Mouse (Mus musculus) layer of hippocampus, adult 2 months (tissue): ENCODE measurements around the gene Insyn1. TPM values are rescaled to one million over a fixed set of nuclear protein-coding genes. Genes with fewer than 3 reads are reported as not detected.

Experiments
- DNase-seq, 2 experiments: peaks; one replicate each; pipeline ENCODE4 v3.0.0; 2022; ENCODE audit warnings: low spot score in 2 of 2
- H3K27ac ChIP-seq: fragments of 200-600 bp; 2 replicates; pipeline ENCODE4 v1.8.1; 2022
- H3K4me3 ChIP-seq: fragments of 200-600 bp; 2 replicates; pipeline ENCODE4 v1.8.1; 2022; ENCODE audit warnings: mild to moderate bottlenecking
- CTCF ChIP-seq: fragments of 200-600 bp; conservative IDR thresholded peaks from 2 replicates; pipeline ENCODE4 v1.8.1; 2022; ENCODE audit warnings: antibody characterized with exemption, mild to moderate bottlenecking, moderate library complexity
- total RNA-seq, 2 experiments: library from RNA; stranded (reverse); gene quantifications; 2 replicates each; pipeline ENCODE4 v1.2.3; 2021

The Insyn1 gene
- total RNA-seq, 2 experiments from 2014 or later: 236 to 254 TPM

DNA sequence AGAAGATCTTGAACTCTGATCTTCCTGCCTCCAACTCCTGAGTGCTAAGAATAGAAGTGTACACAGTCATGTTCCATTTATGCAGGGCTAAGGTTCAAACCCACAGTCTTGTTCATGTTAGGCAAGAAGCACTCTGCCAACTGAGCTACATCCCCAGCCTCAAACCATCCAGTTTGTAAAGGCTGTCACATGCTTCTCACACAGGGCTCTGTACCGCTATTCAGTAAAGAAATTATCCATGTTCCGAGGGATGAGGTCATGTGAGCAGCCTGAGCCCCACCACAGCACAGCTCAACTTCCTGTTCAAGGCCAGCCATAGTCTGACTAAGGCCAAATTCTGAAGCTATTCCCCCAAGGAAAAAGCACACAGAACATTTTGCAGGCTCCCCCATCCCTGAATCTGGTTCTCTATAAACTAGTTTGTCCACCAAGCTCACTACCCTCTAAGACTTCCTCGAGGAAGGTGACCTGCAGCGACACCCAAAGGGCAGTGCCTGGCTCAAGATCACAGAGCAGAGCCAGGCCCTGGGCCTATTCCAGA, 33.5 kb downstream of the Insyn1 start:
- Histone ChIP-seq H3K4me3 (no peak overlapping the region), H3K27ac (no peak overlapping the region)
- TF ChIP-seq CTCF: peak; percentile 23
- DNase-seq: no peak

DNA sequence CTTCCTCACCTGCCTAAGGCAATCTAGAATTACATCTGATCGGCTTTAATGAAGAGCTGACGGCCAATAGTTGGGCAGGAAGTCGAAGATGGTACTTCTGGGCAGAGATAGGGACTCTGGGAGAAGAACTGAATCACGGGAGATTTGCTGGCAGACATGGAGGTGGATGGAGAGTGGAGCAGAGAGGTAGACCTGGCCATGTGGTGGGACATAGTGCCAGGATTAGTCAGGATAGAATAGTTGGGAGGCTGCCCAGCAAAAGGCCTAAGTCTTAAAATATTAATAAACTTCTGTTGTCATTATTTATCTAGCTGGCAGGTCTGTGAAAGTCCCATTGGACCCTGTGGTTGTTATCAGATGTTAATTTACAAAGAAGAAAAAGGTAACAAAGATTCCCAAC, 36.7 kb downstream of the Insyn1 start:
- no peak overlapping the region for H3K4me3 ChIP-seq
- TF ChIP-seq CTCF: no peak
- no peak overlapping the region for H3K27ac ChIP-seq
- no peak for DNase-seq

DNA sequence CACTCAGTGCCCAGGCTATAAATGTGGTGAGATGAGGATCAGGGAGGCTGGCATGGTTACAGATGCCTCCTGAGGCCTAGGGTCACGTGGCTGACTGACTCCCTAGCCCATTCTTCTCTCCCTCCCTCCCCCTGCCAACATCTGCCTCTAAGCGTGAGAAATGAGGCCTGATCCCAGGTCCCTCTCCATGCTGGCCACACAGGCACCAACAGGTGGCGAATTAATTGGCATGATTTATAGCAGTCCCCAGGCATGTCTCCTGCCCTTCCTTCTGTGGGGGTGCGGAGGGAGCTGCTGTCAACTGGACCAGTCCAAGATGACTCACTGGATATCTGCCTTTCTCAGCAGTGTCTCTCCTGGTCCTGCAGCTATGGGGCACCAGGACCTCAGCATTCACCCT, 39.4 kb downstream of the Insyn1 start:
- Histone ChIP-seq H3K4me3 (no peak overlapping the region), H3K27ac (no peak overlapping the region)
- no peak for TF ChIP-seq CTCF
- DNase-seq: no peak

DNA sequence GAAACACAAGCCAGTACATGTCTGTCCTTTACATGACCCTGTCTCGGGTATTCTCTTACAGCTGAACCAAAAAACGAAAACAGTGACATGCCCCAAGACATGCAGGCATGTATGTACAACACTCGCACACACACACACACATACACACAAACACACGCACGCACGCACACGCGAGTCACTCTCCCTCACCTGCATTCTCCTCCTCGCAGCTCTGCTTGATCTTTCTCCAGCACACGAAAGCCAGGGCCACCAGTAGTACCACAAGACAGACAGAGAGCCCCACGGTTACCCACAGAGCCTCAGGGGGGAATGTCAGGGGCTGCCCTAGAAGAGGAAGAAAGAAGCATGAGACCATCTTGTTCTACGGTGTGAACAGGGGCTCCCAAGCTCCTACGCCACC, 42.0 kb downstream of the Insyn1 start:
- no peak overlapping the region for H3K27ac ChIP-seq
- no peak for TF ChIP-seq CTCF
- no peak overlapping the region for H3K4me3 ChIP-seq
- no peak for DNase-seq

DNA sequence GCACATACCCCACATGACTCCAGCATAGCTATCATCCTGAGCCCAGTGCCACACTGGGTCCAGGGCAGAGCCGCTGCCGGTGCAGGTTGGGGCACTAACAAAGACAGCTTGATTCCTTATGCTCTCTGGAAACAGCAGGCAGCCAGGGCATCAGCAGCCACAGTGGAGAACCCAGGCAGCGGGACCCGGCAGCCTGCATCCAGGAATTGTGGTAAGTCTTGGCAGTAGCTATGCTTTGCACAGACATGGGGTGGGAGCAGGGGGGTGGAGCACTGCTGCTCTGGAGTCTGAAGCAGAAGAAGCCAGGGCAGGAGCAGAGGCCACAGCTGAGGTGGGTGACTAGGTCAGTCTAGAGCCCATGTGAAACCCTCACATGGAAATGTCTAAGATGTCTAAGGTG, 43.8 kb downstream of the Insyn1 start:
- DNase-seq: no peak
- Histone ChIP-seq H3K27ac (no peak overlapping the region), H3K4me3 (no peak overlapping the region)
- TF ChIP-seq CTCF: no peak

DNA sequence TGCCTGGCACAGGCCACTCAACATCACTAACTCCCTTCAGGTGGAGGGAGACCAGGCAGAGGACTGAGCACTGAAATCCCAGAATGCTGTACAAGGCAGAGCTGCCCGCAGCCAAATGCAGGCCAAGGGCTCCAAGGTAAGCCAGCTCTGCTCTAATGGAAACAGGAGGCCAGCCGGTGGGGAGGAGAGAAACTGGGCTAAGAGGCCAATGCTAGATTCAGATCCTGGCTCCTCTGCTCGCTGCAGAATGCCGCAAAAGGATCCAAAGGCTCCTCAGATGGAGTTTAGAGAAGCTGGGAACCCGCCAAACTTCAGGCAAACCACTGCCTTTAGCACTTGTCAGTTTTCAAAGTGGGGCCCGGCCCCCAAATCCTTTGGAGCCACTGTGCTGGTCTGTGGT, 44.9 kb downstream of the Insyn1 start:
- TF ChIP-seq CTCF: no peak
- Histone ChIP-seq H3K4me3 (no peak overlapping the region), H3K27ac (no peak overlapping the region)
- DNase-seq: no peak

DNA sequence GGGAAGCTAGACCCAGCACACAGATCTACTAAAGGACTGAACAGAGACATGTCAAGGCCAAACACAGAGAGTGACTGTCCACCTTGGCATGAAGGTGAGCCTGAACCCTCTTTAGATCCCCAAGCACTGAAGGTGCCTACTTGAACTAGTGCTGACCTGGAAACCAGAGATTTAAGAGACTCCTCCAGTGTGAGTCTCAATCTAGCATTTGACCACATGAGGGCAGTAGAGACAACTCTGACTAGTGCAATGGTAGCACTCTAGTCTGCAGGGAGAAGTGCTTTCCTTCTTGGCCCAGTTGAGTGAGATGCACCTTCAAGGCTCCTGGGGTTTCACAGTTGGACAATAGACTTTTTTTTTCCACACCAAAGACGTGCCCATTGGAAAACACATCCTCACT, 46.4 kb downstream of the Insyn1 start:
- DNase-seq: peak; percentile 58 to 72
- H3K27ac ChIP-seq: no peak overlapping the region
- H3K4me3 ChIP-seq: no peak overlapping the region
- peak; percentile 89 for TF ChIP-seq CTCF

DNA sequence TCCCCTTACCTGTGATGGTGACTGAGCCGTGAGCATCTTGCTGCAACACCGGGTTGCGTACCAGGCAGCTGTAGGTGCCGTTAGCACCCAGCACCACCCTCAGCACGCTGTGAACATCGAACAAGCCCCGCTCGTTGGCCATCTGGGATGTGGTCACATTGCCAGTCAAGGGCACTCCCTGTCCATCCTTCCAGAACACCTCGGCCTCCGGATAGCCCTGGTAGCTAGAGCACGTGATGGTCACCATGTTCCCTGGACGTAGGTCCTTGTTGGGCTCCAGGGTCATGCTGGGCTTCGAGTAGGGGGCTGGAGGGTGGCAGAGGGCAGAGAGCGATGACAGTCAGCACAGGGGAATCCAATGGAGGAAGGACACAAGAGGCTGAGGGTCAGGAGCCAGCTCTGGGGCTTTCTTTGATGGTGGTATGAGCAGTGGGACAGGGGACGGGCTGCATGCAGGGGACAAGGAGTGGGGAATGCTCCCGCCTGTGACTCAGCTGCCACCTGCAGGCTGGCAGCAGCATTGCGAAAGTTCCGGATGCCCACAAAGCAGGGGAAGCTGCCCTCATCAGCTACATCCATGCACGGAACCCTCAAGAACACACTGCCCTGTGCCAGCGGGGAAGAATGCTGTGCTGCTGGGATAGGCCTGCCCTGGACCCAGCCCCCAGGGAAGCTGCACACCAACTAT, 47.2 kb downstream of the Insyn1 start:
- peak; percentile 78 for TF ChIP-seq CTCF
- DNase-seq: peak; percentile 41 to 55
- no peak overlapping the region for H3K27ac ChIP-seq

DNA sequence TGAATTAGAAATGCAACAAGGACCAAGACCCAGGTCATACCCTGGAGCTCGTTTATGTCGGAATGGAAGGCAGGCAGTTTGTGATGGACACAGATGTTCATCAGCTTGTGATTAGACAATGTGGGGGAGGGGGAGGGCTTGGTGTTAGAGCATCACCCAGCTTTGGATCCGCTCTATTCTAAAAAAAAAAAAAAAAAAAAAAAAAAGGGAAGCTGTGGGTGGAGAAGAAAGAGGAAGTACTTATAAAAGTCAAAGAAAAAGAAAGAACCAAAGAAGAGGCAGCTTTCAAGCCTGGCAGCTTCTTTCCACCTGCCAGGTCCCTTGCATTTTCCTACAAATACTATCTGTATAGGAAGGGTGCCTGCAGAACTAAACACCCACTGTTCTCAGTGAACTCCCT, 49.4 kb downstream of the Insyn1 start:
- H3K27ac ChIP-seq: no peak overlapping the region
- H3K4me3 ChIP-seq: no peak overlapping the region
- no peak for TF ChIP-seq CTCF
- DNase-seq: no peak

More for the DNA sequence above, 47.2 kb downstream of the Insyn1 start:
- H3K4me3 ChIP-seq: no peak overlapping the region

DNA sequence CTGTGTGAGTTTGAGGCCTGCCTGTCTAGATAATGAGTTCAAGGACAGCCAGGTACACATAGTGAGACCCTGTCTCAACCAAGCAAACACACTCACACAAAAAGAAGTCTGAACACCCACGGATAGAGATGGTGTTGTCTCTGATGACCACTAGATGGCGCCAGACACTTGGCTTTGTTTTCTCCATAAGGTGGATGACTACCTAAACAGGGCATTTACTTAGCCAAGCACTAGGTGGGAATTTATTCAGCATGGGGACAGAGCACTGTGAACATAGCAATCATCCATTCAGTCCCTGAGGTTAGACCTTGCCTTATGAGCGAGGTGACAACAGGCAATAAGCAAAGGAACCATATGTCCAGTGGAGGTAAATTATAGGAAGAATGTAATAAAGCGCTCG, 51.5 kb downstream of the Insyn1 start:
- H3K4me3 ChIP-seq: no peak overlapping the region
- peak; percentile 41 to 47 for DNase-seq

DNA sequence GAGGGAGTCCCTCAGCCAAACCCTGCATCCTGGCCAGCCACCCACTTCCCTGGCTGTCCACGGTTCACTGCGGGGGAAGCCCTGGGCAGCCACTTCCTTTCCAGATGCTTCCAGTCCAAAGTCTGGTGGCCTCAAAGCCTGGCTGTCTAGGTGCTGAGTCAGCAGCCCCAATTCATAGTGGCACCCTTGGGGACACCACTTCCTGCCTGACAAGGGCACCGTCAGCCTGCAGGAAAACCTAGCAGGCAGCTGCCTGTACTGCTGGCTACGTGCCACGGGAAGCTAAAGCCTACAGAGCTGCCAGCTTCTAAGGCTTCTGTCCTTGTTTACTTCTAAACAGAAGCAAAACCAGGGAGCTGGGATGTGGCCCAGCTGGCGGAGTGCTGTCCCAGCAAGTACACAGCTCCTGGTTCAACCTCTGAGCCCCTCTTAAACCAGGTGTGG, 53.5 kb downstream of the Insyn1 start:
- TF ChIP-seq CTCF: no peak
- no peak overlapping the region for H3K4me3 ChIP-seq
- DNase-seq: peak; percentile 62 to 66
- H3K27ac ChIP-seq: peak overlapping the region; percentile 55; the same call in 1 of the 2 replicates

More for the DNA sequence above, 51.5 kb downstream of the Insyn1 start:
- TF ChIP-seq CTCF: peak; percentile 98
- H3K27ac ChIP-seq: no peak overlapping the region

DNA sequence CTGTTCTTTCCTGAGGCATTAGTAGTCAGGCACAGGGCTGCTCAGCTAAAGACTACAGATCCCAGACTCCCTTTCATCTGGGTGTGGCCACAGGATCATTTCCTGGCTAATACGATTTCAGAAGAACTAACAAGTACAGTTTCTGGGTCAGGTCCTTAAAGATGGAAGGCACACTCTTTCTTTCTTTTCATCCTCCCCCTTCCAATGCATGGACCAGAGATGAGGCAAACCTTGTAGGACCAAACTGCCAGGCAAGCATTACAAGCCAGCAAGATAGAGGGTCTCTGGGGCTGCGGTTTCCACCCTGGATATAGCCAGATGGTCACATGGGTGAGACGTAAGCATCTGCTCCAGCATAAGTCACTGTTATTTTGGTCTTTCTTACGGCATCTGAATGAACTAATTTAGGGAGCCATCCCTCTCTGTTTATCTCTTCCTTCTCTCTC, 56.5 kb downstream of the Insyn1 start:
- H3K27ac ChIP-seq: peak overlapping the region; percentile 88
- H3K4me3 ChIP-seq: peak overlapping the region; percentile 53
- peak in 1 of 2 experiments; percentile 44 for DNase-seq
- no peak for TF ChIP-seq CTCF

DNA sequence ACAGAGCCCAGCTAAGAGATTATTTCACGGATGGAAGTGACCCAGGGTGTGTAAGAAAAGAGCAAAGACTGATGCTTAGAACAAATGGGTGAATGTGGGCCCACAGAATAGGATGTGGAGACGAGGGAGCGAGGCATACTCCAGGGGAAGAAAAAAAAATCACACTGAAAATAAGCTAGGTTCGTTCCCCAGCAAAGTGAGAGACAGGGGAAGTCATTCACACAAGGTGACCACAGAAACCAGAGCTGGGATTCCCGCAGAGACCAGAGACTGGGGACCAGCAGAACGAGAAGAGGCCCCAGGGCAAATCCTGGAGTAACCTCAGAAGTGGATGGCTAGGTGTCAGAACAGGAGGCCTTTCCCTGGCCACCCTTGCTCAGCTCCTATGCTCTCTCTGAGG, 57.0 kb downstream of the Insyn1 start:
- TF ChIP-seq CTCF: no peak
- no peak for DNase-seq
- Histone ChIP-seq H3K27ac (peak overlapping the region; percentile 88), H3K4me3 (peak overlapping the region; percentile 53)

DNA sequence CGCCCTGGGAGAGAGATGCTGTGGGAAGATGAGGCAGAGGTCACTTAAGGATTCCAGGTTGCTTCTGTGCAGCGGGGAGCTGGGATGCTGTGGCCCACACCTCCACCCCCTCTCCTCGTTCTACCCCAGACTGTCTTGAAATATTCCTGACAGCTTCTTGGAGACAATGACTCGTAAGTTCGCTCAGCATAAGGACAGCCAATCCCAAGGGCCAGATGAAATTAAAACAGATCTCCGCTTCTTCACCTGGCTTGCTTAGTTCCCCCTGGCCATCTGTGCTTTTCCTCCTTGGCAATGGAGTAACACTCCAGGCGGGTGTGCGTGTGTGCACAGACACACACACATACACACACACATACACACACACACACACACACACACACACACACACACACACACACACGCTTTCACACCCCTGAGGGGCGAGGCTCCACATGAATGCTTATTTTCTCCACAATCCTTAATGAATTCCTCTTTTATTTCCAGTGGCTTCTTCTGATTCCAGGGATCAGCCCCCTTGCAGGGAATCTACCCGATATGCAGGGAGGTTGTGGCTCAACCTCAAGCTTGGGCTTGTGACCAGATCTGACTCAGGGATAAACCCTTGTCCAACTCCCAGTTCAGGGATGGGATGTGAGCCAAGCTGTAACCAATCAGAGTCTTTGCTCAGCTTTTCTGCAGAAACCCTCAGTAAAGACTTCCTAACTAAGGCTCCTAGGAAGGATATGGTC, 58.4 kb downstream of the Insyn1 start:
- no peak overlapping the region for H3K4me3 ChIP-seq
- DNase-seq: no peak
- no peak overlapping the region for H3K27ac ChIP-seq
- TF ChIP-seq CTCF: no peak
